Mouse (Mus musculus) heart, postnatal 0 days (tissue): ENCODE measurements around the gene Cyba.

Experiments used
- CTCF ChIP-seq: IDR thresholded peaks from 2 replicates; pipeline ENCODE4 v1.5.1; 2016; ENCODE audit warnings: antibody characterized with exemption, control low read depth, low read depth
- EP300 ChIP-seq: IDR thresholded peaks from 2 replicates; pipeline ENCODE4 v1.6.1; 2016; ENCODE audit warnings: antibody characterized with exemption, low read depth

DNA sequence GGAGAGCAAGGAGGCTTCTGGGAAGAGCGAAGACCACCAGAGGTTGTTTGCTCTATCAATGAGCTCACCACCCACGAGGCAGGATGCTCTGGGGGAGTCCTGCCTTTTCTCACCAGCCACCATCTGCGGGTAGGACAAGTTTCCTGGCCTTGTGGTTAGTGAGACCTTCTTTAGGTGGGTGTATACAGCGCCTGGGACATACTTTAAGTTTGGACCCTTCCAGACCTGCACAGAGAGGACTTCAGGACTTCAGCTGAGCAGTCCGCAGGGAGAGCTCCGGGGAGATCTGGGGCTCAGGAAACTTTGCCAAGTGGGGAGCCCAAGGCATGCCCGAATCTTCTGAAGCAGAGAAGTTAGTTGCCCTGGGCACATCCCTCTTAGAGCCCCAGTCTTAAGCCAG is 27.3 kb upstream of the Cyba start:
- TF ChIP-seq CTCF (no peak), EP300 (no peak)
